Mouse (Mus musculus) cerebellum, adult 18-20 months (tissue): ENCODE results near the gene Irf2bp1.

ENCODE experiments used
- DNase-seq, 2 experiments: peaks; one replicate each; pipeline ENCODE4 v3.0.0; 2021

The Irf2bp1 gene

GRCm38 (mm10) chr7:19003902-19004630 lies at the start of gene Irf2bp1:
TSS of gene Irf2bp1 (plus strand) at chr7:19004044.
- peak; percentile 95 to 97 for DNase-seq

- DNase-seq, result peak; percentile 71 to 82
These were observed 46.1 kb upstream of the Irf2bp1 start for GRCm38 (mm10) chr7:18957569-18958383.

GRCm38 (mm10) chr7:18958384-18958766 lies 45.5 kb upstream of the Irf2bp1 start:
- DNase-seq, result peak in 1 of 2 experiments; percentile 53

- no peak for DNase-seq
These were observed 44.4 kb upstream of the Irf2bp1 start for GRCm38 (mm10) chr7:18959446-18959845.

DNA sequence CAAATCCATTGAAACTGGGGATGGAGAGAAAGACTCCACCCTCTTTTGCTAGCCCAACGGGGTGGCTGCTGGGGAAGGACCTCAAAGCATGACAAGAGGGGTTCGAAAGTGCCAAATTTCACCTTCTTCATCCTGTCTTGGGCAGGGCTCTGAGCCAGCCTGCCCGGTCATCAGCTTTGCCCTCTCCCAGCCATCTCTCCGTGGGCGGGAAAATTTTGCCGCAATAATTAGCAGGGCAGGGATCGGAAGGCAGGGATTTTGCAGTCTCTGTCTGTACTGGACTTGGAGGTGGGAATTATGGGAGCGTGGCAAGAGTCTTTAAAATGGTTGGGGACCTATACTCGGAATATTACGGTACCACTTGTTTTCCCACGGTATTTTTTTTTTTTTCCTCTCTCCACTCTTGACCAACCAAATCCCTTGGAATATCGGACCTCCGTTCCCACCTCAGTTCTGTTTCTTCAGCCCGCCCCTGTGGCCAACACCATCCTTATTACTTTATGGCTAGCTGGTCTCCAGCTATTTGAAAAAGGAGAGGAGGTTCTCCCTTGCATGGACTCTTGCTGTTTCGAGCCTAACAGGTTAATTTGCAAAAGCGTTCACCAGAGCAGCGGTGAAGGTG lies 41.6 kb upstream of the Irf2bp1 start:
- no peak for DNase-seq

- no peak for DNase-seq
These were observed 41.0 kb upstream of the Irf2bp1 start for GRCm38 (mm10) chr7:18962795-18963194.

GRCm38 (mm10) chr7:18963294-18963843 lies 40.5 kb upstream of the Irf2bp1 start:
- no peak for DNase-seq

DNA sequence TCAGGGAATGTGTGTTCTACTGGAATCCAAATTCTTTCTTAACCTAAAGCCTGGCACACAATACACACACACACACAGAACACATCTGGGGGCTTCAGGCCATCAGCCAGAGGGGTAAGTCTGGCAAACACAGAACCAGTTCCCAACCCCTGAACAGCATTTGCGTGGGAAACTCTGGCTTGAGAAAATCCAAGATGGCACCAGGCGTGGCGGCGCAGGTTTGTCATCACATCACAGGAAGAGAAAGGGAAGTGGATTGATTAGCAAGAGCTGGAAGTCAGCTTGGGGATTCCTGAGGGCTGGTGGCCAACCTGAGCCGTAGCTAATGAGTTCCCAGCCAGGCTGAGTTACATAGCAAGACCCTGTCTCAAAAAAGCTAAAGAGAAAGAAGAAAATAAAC lies 38.5 kb upstream of the Irf2bp1 start:
- no peak for DNase-seq

DNA sequence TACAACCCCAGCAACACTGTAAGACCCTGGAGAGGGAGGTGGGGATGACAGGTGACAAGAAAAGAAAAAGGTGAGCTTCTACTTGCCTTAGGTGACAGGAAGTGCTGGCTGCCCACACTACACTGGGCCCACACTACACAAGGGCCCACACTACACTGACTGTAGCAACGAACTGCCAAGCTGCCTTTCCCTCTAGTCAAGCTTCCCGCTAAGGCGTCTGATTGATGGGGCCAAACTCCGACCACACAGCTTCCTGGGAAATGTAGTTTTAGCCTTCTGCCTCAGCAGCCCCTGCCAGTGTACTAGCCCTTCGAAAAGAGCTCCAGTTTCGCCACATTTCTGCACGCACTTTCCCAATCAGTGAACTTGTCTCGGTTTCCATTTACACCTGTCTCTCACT lies 36.2 kb upstream of the Irf2bp1 start:
- DNase-seq, result no peak

- no peak for DNase-seq
These were observed 32.9 kb upstream of the Irf2bp1 start for GRCm38 (mm10) chr7:18970956-18971355.

DNA sequence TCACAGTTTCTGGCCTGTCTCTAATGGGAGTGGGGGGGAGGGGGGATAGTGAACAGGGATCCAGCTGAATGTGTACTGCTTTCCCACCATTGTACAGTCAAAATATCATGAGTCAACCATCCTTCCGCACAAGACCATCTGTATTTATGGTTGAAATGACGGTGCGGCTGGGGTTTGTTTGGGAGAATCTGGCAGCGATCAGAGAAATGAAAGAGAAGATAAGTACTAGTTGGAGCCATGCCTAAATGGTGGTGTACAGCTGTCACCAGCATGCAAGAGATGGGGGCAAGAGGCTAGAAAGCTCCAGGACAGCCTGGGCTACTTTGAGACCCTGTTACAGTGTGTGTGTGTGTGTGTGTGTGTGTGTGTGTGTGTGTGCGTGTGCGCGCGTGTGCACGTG lies 25.5 kb upstream of the Irf2bp1 start:
- DNase-seq, result no peak

GRCm38 (mm10) chr7:18986503-18986902 lies 17.3 kb upstream of the Irf2bp1 start:
- DNase-seq, result no peak

- no peak for DNase-seq
These were observed 16.7 kb upstream of the Irf2bp1 start, which contains the start of gene Nanos2 for GRCm38 (mm10) chr7:18987100-18987499. TSS of gene Nanos2 (plus strand) at chr7:18987400.

DNA sequence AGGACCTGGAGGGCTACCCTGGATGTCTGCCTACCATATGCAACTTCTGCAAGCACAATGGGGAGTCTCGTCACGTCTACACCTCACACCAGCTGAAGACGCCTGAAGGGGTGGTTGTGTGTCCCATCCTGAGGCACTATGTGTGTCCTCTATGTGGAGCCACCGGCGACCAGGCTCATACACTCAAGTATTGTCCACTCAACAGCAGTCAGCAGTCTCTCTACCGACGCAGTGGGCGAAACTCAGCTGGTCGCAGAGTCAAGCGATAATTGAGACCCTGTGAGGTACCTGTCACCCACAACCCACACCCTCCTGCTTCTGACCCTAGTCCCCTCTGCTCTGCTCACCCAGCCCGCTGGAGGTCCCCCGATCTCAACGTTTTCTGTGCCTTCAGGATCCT lies 16.1 kb upstream of the Irf2bp1 start:
- DNase-seq, result no peak

DNA sequence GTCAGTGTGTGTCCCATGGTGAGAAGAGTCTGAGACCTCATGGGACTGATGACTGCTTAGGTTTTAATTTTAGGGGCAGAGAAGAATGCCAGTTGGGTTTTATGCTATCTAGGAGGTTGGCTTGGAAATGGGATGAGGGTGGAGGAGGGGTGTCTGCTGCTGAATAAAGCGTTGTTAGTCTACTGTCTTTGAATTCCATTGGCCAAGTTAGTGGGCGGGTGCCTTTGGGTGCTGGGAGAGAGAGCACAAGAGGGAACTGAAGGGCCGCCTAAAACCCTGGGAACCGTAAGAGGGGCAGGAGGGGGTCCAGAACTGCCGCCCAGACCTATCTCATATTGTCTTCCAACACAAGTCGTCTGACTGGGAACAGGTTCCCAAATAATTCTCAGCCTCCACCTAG lies 15.1 kb upstream of the Irf2bp1 start:
- peak in 1 of 2 experiments; percentile 14 for DNase-seq

- peak; percentile 68 to 75 for DNase-seq
These were observed 13.8 kb upstream of the Irf2bp1 start for GRCm38 (mm10) chr7:18989995-18990394.

DNA sequence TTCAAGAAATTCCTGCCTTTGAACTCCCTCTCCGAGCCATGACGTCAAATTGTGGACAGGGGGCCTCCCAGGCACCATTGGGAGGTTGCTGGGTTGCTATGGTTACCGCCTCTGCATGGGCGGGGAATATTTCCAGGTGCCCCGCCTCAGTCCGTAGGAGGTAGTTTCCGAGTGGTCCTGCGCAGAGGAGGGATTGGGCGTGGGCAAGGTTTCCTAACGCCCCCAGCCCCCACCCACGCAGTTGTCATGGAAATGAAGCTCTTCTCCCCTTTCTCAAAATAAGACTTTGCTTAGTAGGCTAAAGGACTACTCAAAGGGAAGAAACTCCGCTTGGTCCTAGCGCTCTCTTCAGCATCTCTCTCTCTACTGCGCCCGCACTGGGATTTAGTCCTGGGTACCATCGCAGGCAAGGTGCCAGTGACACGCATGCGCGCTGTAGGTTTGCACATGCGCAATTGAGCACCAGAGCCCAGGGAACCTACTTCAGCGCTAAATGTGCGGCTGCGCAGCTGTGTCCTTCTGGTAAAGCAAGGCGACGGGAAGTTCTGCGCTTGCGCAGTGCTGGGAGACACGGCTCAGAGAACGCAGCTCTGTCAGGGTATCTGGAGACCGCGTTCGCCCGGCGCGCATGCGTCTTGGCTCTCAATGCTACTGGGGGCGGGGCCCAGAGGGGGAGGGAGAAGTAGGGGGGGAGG lies 13.1 kb upstream of the Irf2bp1 start, which contains the start of gene Mypop:
TSS of gene Mypop (plus strand) at position 645 of the 695 bp plus-strand sequence.
- DNase-seq, result peak; percentile 100

GRCm38 (mm10) chr7:18991660-18992293 lies 12.1 kb upstream of the Irf2bp1 start:
- DNase-seq, result peak; percentile 61 to 68

- peak; percentile 52 to 68 for DNase-seq
These were observed 11.6 kb upstream of the Irf2bp1 start for GRCm38 (mm10) chr7:18992294-18992675.

GRCm38 (mm10) chr7:18993036-18993435 lies 10.8 kb upstream of the Irf2bp1 start:
- no peak for DNase-seq

GRCm38 (mm10) chr7:18998835-18999234 lies 5.0 kb upstream of the Irf2bp1 start:
- DNase-seq, result no peak

- DNase-seq, result no peak
These were observed 3.4 kb upstream of the Irf2bp1 start for GRCm38 (mm10) chr7:19000421-19000820.
